Mouse (Mus musculus) cerebellum, adult 2 months (tissue): ENCODE data around the gene Mapk9.

Source experiments
- CTCF ChIP-seq: fragments of 200-500 bp; IDR thresholded peaks from 2 replicates; pipeline ENCODE4 v1.5.1; 2011; ENCODE audit warnings: low read depth, mild to moderate bottlenecking, control low read depth, low read length, moderate library complexity, borderline replicate concordance; ENCODE audit not compliant: insufficient read depth
- POLR2A ChIP-seq: fragments of 200-500 bp; IDR thresholded peaks from 2 replicates; pipeline ENCODE4 v1.6.1; 2011; ENCODE audit warnings: low read length, control low read depth, borderline replicate concordance; ENCODE audit not compliant: insufficient read depth

DNA sequence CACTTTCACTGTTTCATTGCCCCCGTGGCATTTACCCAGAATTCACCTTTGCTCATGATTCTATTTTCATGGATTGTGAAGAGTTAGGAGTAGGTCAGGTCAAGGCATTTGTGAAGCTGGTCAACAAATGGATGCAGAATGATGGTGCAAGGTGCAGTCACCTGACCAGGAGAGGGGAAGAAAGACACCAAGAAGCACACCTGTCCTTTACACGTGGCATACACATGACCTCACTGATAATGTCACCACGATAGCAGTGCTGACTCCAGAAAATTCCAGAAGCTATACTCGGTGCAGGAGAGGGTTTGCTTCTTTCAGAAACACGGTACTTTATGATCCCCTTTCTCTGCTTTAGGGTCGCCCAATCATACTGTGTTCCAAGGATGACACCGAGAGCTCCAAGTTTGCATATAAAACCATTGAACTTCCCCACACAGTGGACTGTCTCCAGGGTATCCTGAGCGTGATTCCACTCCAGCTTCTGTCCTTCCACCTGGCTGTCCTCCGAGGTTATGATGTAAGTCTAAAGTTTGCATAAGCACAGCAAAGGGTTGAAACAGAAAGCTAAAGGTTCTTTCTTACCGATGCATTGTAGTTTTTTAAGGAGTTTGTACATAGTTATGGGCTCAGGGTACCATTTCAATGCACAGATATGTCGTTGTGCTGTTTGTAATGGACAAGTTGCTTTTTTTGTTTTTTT lies 11.1 kb upstream of the Mapk9 start:
- TF ChIP-seq POLR2A (no peak), CTCF (no peak)
